Mouse (Mus musculus): ENCODE measurements at regions not wholly inside any gene's neighbourhood (a gene's known extent, or its start where the extent isn't known, plus 50 kb on each side); places are given as distances from the start of the nearest gene placed in this dataset.

DNA sequence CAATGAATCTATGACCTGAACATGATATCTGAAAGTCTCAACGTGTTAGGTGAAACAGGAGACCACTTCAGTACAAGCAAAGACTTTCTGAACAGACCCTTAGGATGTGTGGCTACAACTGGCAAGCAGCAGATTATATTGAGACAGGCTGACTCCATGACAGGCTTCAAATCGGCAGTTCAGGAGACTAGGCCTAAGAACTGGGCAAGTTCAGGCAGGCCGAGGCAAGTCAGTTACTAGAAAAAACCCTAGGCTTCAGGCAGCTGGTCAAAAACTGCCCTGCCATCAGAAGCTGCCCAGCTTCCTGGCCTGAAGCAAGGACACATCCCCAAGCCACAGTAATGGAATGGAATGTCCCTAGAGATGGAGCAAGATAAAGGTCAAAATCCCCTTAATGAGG lies 140.6 kb downstream of the Olfr721-ps1 start:
- no peak overlapping the region for H3K27ac ChIP-seq (ENCODE audit: low read depth)
- 56% methylated on average over 3 of the region's 3 CpGs for WGBS
- ATAC-seq (ENCODE audit: insufficient read depth, low read depth) (no peak), DNase-seq (ENCODE audit: low spot score) (no peak)
- TF ChIP-seq EP300 (IDR thresholded peaks at IDR 0.05; ENCODE audit: low read depth) (no peak), CTCF (IDR thresholded peaks at IDR 0.05; ENCODE audit: low read depth) (no peak)
- H3K9ac ChIP-seq (replicated peaks; ENCODE audit: low read depth, low read length) = no peak overlapping the region
- no peak overlapping the region for H3K4me3 ChIP-seq (ENCODE audit: low read depth, low read length)
- no peak overlapping the region for H3K4me2 ChIP-seq (ENCODE audit: low read depth, low read length)
- H3K27me3 ChIP-seq (ENCODE audit: control insufficient read depth, insufficient read depth, low read length) = no peaks in the 10 kb centered on the region
- no peaks in the 10 kb centered on the region for H3K4me1 ChIP-seq (ENCODE audit: control insufficient read depth, insufficient read depth)
- H3K36me3 ChIP-seq (replicated peaks; ENCODE audit: control insufficient read depth, insufficient read depth, low read length) = no peaks in the 10 kb centered on the region
- H3K9me3 ChIP-seq (replicated peaks; ENCODE audit: control insufficient read depth, low read length) = no peaks in the 10 kb centered on the region

DNA sequence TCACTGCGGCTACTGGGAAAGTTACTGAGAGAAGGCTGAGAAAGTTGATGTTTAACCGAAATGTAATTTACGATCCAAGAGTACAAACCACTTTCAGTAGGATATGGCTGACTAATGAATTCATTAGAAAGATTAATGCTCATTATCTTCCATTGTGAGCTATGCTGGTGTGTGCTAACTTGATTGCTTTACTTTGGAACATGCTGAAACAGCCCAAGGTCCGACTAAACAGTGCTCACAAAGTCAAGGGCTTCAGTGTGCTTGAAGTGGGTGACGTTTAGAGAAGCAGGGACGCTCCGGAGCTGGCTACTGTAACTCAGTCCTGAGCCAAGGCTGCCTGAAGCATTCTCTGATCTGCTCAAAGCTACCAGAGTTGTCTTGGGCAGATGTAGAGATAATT lies 143.1 kb downstream of the Olfr721-ps1 start:
- no peak overlapping the region for H3K27ac ChIP-seq (ENCODE audit: low read depth)
- no peak overlapping the region for H3K9ac ChIP-seq (replicated peaks; ENCODE audit: low read depth, low read length)
- TF ChIP-seq CTCF (IDR thresholded peaks at IDR 0.05; ENCODE audit: low read depth) = no peak
- no peak for TF ChIP-seq EP300 (IDR thresholded peaks at IDR 0.05; ENCODE audit: low read depth)
- H3K4me3 ChIP-seq (ENCODE audit: low read depth, low read length) = no peak overlapping the region
- no peaks in the 10 kb centered on the region for H3K27me3 ChIP-seq (ENCODE audit: control insufficient read depth, insufficient read depth, low read length)
- ATAC-seq (ENCODE audit: insufficient read depth, low read depth) (no peak), DNase-seq (ENCODE audit: low spot score) (no peak)
- no peak overlapping the region for H3K4me2 ChIP-seq (ENCODE audit: low read depth, low read length)
- H3K9me3 ChIP-seq (replicated peaks; ENCODE audit: control insufficient read depth, low read length) = no peaks in the 10 kb centered on the region
- no peaks in the 10 kb centered on the region for H3K36me3 ChIP-seq (replicated peaks; ENCODE audit: control insufficient read depth, insufficient read depth, low read length)
- no peaks in the 10 kb centered on the region for H3K4me1 ChIP-seq (ENCODE audit: control insufficient read depth, insufficient read depth)
- WGBS = 71% methylated on average over 7 of the region's 7 CpGs

GRCm38 (mm10) chr14:14552201-14552600 lies 149.9 kb upstream of the Slc4a7 start:
- no peak for ATAC-seq (ENCODE audit: insufficient read depth, low read depth)
- Histone ChIP-seq H3K4me3 (ENCODE audit: low read depth, low read length) (no peak overlapping the region), H3K9me3 (replicated peaks; ENCODE audit: control insufficient read depth, low read length) (0 out of 2 replicates have a peak, but pooled peaks cover 4% of the 10 kb centered on the region), H3K36me3 (replicated peaks; ENCODE audit: control insufficient read depth, insufficient read depth, low read length) (no peaks in the 10 kb centered on the region), H3K4me2 (ENCODE audit: low read depth, low read length) (no peak overlapping the region), H3K27me3 (ENCODE audit: control insufficient read depth, insufficient read depth, low read length) (no peaks in the 10 kb centered on the region), H3K27ac (ENCODE audit: low read depth) (no peak overlapping the region), H3K9ac (replicated peaks; ENCODE audit: low read depth, low read length) (no peak overlapping the region), H3K4me1 (ENCODE audit: control insufficient read depth, insufficient read depth) (no peaks in the 10 kb centered on the region)
- no peak for DNase-seq (ENCODE audit: low spot score)
- WGBS = 57% methylated on average over 2 of the region's 2 CpGs
- TF ChIP-seq CTCF (IDR thresholded peaks at IDR 0.05; ENCODE audit: low read depth) (no peak), EP300 (IDR thresholded peaks at IDR 0.05; ENCODE audit: low read depth) (no peak)

DNA sequence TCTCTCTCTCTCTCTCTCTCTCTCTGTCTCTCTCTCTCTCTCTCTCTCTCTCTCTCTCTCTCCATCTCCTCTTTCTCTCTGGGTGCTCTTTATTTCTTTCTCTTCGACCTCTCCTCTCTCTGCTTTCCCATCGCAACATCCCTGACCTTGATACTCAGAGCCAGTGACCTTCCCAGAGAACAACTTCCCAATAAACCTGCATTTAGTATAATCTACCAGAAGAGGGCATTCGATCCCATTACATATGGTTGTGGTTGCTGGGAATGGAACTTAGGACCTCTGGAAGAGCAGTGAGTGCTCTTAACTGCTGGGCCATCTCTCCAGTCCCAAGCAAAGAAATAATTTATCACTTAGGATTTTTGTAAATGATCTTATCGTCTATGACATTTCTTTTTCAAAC lies 127.2 kb upstream of the Slc4a7 start:
- H3K27me3 ChIP-seq (ENCODE audit: control insufficient read depth, insufficient read depth, low read length) = no peaks in the 10 kb centered on the region
- ATAC-seq (ENCODE audit: insufficient read depth, low read depth) = no peak
- TF ChIP-seq CTCF (IDR thresholded peaks at IDR 0.05; ENCODE audit: low read depth) (no peak), EP300 (IDR thresholded peaks at IDR 0.05; ENCODE audit: low read depth) (no peak)
- DNase-seq (ENCODE audit: low spot score) = no peak
- no peaks in the 10 kb centered on the region for H3K9me3 ChIP-seq (replicated peaks; ENCODE audit: control insufficient read depth, low read length)
- H3K4me3 ChIP-seq (ENCODE audit: low read depth, low read length) = no peak overlapping the region
- 51% methylated on average over 4 of the region's 4 CpGs for WGBS
- H3K4me1 ChIP-seq (ENCODE audit: control insufficient read depth, insufficient read depth) = no peaks in the 10 kb centered on the region
- no peak overlapping the region for H3K9ac ChIP-seq (replicated peaks; ENCODE audit: low read depth, low read length)
- no peak overlapping the region for H3K27ac ChIP-seq (ENCODE audit: low read depth)
- no peak overlapping the region for H3K4me2 ChIP-seq (ENCODE audit: low read depth, low read length)
- H3K36me3 ChIP-seq (replicated peaks; ENCODE audit: control insufficient read depth, insufficient read depth, low read length) = no peaks in the 10 kb centered on the region

- ATAC-seq (ENCODE audit: insufficient read depth, low read depth) = no peak
- no peak for DNase-seq (ENCODE audit: low spot score)
Observed at GRCm38 (mm10) chr14:14591939-14592338, 110.1 kb upstream of the Slc4a7 start.

DNA sequence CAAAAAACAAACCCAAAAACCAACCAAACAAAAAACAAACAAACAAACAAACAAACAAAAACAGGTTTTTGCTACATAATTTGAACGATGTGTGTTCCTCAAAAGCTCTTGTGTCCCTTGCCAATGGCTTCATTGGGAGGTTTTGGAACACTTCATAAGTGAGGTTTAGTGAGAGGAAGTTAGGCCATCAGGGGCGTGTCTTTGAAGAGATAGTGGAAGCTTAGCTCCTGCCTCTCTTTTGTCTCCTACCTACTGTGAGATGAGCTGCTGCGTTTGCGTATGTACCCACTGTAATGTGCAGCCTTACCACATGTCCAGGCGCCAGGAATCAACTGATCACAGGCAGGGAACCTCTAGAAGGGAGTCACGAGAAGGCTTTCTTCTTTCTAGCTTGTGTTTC lies 107.3 kb upstream of the Slc4a7 start:
- no peak for TF ChIP-seq CTCF (IDR thresholded peaks at IDR 0.05; ENCODE audit: low read depth)
- no peak for TF ChIP-seq EP300 (IDR thresholded peaks at IDR 0.05; ENCODE audit: low read depth)
- ATAC-seq (ENCODE audit: insufficient read depth, low read depth) = no peak
- H3K36me3 ChIP-seq (replicated peaks; ENCODE audit: control insufficient read depth, insufficient read depth, low read length) = no peaks in the 10 kb centered on the region
- H3K27me3 ChIP-seq (ENCODE audit: control insufficient read depth, insufficient read depth, low read length) = no peaks in the 10 kb centered on the region
- no peak overlapping the region for H3K27ac ChIP-seq (ENCODE audit: low read depth)
- no peaks in the 10 kb centered on the region for H3K4me1 ChIP-seq (ENCODE audit: control insufficient read depth, insufficient read depth)
- no peak overlapping the region for H3K9ac ChIP-seq (replicated peaks; ENCODE audit: low read depth, low read length)
- no peaks in the 10 kb centered on the region for H3K9me3 ChIP-seq (replicated peaks; ENCODE audit: control insufficient read depth, low read length)
- no peak overlapping the region for H3K4me3 ChIP-seq (ENCODE audit: low read depth, low read length)
- no peak overlapping the region for H3K4me2 ChIP-seq (ENCODE audit: low read depth, low read length)
- no peak for DNase-seq (ENCODE audit: low spot score)
- WGBS = 77% methylated on average over 6 of the region's 6 CpGs

More at GRCm38 (mm10) chr14:14591939-14592338, 110.1 kb upstream of the Slc4a7 start:
- H3K36me3 ChIP-seq (replicated peaks; ENCODE audit: control insufficient read depth, insufficient read depth, low read length) = no peaks in the 10 kb centered on the region
- no peak overlapping the region for H3K4me3 ChIP-seq (ENCODE audit: low read depth, low read length)
- no peak overlapping the region for H3K4me2 ChIP-seq (ENCODE audit: low read depth, low read length)
- H3K27ac ChIP-seq (ENCODE audit: low read depth) = no peak overlapping the region
- WGBS = 35% methylated on average over 2 of the region's 2 CpGs
- H3K27me3 ChIP-seq (ENCODE audit: control insufficient read depth, insufficient read depth, low read length) = no peaks in the 10 kb centered on the region
- H3K9ac ChIP-seq (replicated peaks; ENCODE audit: low read depth, low read length) = no peak overlapping the region
- H3K9me3 ChIP-seq (replicated peaks; ENCODE audit: control insufficient read depth, low read length) = no peaks in the 10 kb centered on the region
- no peaks in the 10 kb centered on the region for H3K4me1 ChIP-seq (ENCODE audit: control insufficient read depth, insufficient read depth)
- no peak for TF ChIP-seq CTCF (IDR thresholded peaks at IDR 0.05; ENCODE audit: low read depth)
- no peak for TF ChIP-seq EP300 (IDR thresholded peaks at IDR 0.05; ENCODE audit: low read depth)
